ENCODE assay signal across 19 mouse cellular contexts in genomic region chr9:98025548-98025947, GRCm38 (mm10). TPM values are rescaled to one million over a fixed set of nuclear protein-coding genes. Genes with fewer than 3 reads are reported as not detected.
"Had no signal": no experiment of that assay in that cellular context is flagged by ENCODE, and none has a peak within 500 bp of the region (broad histone marks: within the 10 kb centered on the region; RNA-seq: fewer than 3 reads in every experiment).

No protein-coding gene starts in this region.

- H3K9me3 ChIP-seq: midbrain, embryonic 10.5 days; midbrain, embryonic 12.5 days; neural tube, embryonic 13.5 days; neural tube, embryonic 15.5 days had no signal

- H3K27me3 ChIP-seq: neural tube, embryonic 13.5 days; neural tube, embryonic 15.5 days had no signal

- H3K27ac ChIP-seq: midbrain, embryonic 10.5 days; midbrain, embryonic 12.5 days; neural tube, embryonic 13.5 days; neural tube, embryonic 15.5 days had no signal

- H3K4me3 ChIP-seq: midbrain, embryonic 10.5 days; midbrain, embryonic 12.5 days; myocyte; neural tube, embryonic 13.5 days; neural tube, embryonic 15.5 days had no signal

- H3K36me3 ChIP-seq: midbrain, embryonic 10.5 days; midbrain, embryonic 12.5 days; neural tube, embryonic 13.5 days; neural tube, embryonic 15.5 days had no signal

- DNase-seq: lung, adult 18-20 months; lung, embryonic 14.5 days; lung, postnatal 10 days; lung, postnatal 4 days; midbrain, embryonic 14.5 days; retina, postnatal 1 day; right cerebral cortex, postnatal 14 days; right cerebral cortex, postnatal 4 days; spleen, adult 18-20 months; thymus, adult 18-20 months; thymus, postnatal 25 days; thymus, postnatal 4 days had no signal

- H3K4me1 ChIP-seq: midbrain, embryonic 10.5 days; midbrain, embryonic 12.5 days had no signal

RNA-seq across cellular contexts. Expression of gene Clstn2, which starts 7.4 kb away (rescaled TPM):
- total RNA-seq: megakaryocyte, adult 5-6 weeks; megakaryocyte-erythroid progenitor cell, adult 5-6 weeks had no signal
